Mouse (Mus musculus): ENCODE measurements around the gene Tcirg1.

The Tcirg1 gene

DNA sequence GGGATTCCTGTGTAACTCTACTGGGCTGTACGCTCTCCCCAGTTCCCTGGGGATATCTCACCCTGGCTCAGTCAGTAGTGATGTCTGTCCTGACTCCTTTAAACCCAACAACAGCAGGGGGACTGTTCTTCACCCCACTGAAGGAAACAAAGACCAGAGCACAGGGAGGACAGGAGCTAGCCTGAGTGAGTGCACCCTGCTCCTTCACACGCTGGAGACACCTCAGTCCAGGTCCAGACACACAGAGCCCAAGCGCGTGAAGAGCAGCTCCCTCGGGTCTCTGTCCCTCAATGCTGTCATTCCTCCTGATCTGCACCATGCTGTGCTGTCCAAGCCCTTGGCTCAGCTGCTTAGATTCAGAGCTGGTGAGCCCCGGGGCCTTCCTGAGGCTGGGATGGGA is 19.8 kb upstream of the Tcirg1 start:
- DNase-seq = no peak

GRCm38 (mm10) chr19:3926279-3926678 is 19.3 kb upstream of the Tcirg1 start:
- DNase-seq = peak; percentile 42

GRCm38 (mm10) chr19:3925859-3926258 is 18.9 kb upstream of the Tcirg1 start:
- DNase-seq = no peak

DNA sequence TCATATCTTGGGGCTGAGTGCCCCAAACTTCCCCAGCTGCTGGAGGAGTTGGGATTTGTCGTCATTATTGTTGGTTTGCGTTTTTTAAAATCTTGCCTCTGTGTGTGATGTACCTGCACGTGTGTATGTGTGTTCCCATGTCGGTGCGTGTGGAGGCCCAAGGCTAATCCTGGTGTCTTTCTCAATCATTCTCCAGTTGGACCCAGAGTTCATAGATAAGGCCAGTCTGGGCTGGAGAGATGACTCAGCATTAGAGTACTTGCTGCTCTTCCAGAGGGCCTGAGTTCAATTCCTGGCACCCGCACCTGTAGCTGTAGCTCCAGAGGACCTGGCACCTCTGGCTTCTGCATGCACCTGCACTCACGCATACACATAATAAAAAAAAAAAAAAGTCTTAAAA is 17.9 kb upstream of the Tcirg1 start:
- DNase-seq = no peak

DNA sequence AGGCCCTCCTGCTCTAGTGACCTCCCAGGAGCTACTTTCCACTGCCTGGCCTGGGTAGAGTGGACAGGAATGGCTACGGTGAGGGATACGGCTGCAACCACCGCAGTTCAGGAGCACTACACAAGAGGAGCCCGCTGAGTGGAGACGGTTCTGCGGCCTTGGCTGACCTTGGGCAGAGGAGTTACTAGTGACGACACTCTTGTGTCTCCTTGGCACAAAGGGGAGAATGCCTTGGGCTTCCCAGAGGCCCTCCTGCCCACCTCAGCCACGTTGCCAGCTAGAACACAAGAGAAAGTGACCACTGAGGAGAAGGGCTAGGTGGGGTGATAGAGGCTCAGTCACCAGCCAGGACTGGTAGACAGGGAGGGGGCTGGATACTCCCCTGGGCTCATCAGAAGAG is 17.3 kb upstream of the Tcirg1 start:
- DNase-seq = no peak

GRCm38 (mm10) chr19:3923586-3923985 is 16.7 kb upstream of the Tcirg1 start:
- no peak for DNase-seq

DNA sequence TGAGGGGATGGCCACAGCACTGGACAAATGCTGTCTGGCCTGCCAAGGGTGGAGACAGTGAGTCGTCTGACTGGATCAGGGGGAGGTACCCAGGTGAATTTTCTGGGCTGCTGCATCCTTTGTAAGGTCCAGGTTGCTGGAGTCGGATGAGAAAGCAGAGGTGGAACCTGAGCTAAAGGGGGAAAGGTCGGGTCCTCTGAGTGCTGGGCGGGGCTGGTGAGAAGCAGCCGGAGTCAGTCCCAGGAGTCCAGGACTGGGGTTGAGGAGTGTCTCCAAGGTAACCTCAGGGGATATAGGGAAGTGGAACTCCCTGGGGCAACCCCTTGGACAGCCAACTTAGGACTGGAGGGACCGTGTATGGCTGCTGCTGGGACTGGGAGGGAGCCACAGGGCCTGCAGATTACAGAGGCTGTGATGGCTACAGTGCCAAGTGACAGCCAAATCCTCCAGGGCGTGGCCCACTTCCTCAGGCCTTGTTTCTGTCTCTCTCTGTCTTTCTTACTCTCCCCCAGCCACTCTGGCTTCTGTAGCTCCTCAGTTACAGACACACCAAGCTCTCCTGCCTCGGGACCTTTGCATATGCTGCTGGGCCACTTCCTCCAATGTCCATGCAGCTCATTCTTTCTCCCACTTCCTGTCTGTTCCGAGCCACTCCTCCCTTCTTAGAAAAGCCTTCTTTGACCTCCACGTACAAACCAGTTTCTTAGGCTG is 15.9 kb upstream of the Tcirg1 start:
- DNase-seq = no peak

DNA sequence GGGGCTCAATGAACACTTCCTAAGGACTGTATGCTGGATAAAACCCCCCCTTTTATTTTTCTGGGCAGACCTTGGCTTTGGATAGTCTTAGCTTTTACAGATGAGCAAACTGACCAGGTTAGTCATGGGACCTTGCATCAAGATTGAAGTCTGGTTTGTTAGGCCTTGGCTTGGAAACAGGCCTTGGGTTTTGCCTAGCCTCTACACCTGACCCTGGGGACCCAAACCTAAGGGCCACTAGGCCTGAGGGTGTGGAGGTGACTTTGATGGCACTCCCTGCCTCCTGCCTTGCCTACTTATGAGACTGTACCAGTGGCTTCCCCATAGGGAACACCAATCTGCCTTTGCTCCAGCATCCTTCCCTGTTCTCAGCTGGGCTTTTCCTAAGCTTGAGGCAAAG is 13.0 kb upstream of the Tcirg1 start:
- no peak for DNase-seq

DNA sequence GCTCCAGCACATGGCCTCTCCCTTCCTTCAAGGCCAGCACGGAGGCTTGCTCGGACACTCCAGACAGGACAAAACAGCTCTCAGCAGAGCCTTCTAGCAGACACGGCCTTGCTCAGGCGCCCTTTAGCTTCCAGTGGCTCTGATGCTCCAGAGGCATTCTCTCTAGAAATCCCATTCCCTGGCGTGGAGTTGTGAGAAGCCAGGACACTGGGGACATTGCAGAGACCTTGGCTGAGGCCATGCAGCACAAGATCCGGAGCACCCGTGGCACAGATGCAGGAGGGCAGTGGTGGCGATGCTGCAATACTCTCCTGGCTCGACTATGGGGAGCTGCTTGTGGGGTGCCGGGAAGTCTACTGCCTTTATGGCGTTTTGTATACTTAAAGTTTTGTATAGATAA is 9.8 kb upstream of the Tcirg1 start:
- no peak for DNase-seq

DNA sequence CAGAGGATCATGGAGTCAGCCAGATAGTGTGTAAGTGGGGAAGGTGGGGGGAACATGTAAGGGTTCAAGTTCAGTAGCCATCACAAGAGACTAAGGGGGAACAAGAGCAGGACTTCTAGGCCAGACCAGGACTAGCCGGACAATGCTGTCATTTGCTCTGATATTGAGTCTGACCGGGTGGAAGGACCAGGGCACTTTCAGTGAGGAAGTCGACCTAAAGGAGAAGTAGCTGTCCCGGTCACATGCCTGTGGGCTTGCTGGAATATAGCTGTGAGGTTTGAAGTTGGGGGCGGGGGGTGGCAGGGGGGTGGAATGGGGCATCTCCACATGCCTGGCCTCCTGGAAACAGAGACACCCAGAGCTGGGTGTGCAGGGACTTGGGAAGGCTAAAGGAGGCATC is 7.6 kb upstream of the Tcirg1 start:
- no peak for DNase-seq

DNA sequence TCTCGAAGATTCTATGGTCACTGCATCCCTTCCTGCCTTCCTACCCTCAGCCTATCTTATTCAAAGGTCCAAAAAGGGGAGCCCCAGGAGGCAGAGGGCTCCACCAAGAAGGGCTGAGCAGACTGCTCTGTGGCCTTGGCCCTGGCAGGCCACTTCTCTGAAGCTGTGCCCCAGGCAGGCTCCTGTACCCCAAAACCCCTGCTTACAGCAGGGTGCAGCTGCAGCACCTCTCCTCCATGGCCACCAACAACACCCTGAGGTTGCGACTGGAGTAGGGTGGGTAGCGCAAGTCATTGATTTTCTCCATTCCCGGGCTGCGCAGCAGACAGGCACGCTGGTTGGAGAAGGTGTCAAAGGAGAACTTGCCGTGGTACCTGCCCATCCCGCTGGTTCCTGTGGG is 6.8 kb upstream of the Tcirg1 start:
- no peak for DNase-seq

DNA sequence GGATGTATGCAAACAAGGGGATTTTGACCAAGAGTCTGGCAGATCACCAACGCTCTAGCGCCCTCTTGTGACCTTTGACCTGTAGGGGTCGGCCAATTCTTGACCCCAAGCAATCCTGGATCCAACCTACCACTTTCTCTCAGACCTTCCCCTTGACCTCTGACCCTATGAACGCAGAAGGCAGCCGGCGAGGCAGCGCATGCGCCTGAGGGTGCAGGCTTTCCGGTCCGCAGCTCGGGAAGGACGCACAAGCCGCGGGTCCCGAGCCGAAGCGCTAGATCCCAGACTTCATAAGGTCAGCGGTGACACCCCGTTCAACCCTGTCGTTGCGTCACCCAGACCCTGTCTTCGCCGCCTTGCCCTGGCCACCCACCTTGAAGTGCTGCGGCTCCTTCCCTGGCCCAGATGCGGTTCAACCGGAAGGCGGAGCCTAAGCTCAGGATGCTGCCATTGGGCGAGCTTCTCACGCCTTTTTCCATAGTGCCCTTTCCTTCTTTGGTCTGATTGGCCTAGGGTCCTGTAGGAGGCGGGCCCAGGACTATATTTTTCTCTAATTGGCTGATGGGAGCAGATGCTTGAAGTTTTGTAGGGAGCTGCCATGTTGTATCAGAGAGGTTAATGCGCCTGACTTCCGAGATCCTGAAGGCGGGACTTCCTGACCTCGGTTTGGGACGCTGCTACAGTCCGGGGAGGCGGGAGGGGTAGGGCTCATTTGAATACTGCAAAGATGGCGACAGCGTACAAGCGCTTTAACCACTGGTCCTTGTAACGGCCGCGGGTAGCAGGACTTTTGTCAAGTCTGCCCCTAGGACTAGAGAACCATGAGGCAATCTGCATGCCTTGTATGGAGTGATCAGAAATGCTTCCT is 5.6 kb upstream of the Tcirg1 start, which contains the start of gene Ndufs8:
Gene Ndufs8 (minus strand): TSS at position 438 of the 868 bp plus-strand sequence.
- DNase-seq = peak; percentile 93

GRCm38 (mm10) chr19:3910206-3910605 is 3.3 kb upstream of the Tcirg1 start:
- no peak for DNase-seq

DNA sequence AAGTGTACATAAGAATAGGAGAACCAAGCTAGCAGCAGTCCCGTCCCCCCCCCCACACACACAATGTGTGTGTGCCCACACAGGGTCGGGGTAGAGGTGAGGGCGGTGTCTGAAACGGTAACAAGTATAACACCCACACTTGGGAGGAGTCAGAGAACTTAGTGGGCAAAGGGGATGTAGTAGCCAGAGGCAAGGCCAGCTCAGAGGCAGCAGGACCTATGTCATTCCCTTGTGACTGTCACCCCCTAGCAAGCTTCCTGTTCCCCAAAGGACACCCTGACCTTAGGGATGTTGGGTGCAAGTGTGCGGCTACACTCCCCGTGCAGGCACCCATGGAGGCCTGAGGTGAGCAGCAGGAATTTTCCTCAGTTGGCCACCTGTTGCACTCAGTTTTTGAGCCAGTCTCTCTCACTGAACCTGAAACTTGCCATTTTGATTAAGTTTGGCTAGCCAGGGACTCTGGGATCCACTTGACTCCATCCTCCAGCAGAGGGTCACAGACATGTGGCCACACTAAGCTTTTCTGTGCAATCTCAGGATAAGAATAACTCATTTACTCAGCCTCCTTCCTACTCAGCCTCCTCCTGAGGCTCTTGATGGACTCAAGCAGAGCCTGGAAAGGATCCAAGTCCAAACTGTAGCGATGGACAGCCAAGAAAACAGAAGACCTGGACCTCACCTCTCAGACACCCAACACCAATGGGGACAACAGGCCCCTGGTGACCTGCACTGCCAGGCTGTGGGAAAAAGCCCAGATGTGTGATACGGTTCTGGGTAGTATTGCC is 1.1 kb upstream of the Tcirg1 start:
- no peak for DNase-seq

DNA sequence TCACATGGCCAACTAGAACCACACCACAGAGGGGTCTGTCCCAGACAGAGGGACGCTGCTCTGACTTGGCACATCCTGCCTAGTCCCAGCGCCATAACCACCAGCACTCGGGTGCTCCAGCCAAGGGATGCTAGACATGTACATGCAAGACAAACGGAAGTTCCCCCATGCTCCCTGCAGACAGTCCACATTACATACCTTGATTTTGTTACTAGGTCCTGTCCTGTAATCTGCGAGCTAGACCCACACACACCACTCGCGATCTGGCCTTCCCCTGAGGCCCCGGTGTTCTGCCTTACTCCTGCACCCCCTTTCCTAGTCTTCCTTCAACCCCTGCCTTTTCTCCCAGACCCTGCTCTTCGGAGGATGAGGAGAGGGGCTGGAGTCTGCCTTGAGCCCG is 607 bp downstream of the Tcirg1 start:
- no peak for DNase-seq

- no peak for DNase-seq
Observed at GRCm38 (mm10) chr19:3905261-3905969, 1.5 kb downstream of the Tcirg1 start.

- no peak for DNase-seq
Observed at GRCm38 (mm10) chr19:3904363-3904675, 2.6 kb downstream of the Tcirg1 start.

DNA sequence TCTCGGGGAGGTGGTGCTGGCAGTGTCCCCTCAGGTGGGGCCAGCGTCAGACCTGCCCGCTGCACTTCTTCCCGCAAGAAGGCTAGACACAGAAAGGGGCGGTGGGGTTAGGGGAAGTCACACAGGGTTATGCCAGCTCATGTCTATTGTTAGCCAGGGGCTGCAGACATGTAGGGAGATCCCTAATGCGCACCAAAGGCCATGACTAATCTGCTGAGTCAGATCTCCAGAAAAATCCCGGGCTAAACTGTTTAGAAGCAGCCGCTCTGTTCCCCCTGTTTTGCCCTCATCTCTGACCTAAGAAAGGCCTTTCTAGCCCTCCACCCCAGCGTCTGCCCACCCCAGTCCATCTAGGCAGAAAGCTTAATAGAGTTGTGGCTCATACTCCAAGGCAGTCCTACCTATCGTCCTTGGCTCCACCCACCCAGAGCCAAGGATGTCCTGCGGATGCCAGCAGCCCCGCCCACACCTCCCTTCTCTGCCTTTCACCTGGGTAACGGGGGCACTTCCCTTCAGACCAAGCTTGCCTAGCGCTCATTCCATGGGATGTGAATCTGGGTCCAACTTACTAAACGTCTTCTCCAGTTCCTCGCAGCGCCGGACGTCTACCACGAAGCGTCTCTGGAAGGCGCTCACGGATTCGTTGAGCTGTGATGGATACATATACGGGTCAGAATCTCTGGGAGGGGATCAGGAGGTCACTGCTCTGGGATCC is 3.1 kb downstream of the Tcirg1 start:
- DNase-seq = no peak

DNA sequence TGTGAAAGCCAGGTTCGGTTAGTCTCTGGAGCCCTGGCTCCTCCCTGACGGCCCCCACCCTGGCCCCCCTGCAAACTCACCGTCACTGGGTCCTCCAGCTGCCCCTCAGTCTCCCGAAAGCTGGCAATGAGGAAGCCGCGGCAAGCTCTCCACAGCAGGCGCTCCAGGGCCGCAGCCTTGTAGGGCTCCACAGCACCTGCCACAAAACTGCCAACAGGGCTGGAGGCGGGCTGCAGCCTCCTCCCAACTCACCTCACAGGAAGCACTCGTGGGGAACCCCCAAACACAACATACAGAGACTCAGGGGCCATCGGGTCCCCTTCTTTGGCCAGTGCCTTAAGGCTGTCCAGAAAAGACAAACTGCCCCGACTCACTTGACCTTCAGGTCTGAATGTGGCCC is 4.0 kb downstream of the Tcirg1 start:
- DNase-seq = no peak

DNA sequence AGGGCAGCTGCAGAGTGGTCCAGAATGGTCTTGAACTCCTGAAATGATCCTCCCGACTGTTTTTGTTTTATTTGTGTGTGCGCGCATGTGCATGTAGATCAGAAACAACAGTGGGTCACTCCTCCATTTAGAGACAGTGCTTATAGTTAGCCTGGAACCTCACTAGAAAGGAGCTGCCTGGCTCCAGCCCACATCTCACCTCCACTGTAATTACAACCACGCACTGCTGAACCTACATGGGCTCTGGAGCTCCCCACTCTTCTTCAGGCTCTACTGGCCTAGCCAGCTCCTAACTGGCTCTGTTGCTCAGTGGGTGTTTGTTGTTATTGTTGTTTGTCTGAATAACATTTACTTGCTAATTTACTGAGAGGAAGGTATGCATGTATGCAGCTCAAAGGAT is 7.3 kb downstream of the Tcirg1 start:
- DNase-seq = no peak

DNA sequence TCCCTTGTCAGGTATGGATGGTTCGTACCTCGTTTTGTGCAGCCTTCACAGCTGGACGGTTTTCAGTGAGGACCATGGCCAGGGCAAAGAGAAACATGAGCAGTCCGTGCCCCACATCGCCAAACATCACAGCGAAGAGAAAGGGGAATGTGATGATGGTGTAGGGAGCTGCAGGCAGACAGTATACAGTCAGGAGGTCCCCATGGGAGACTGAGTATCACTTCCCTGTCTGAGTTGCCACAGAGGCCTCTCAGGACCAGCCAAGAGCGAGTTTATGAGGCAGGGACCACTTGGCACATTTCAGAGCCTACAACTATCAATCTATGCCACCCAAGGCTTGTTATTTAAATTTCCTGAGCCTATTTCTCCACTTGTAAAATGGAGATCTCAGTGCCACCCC is 8.0 kb downstream of the Tcirg1 start:
- no peak for DNase-seq

GRCm38 (mm10) chr19:3897557-3897956 is 9.4 kb downstream of the Tcirg1 start:
- no peak for DNase-seq
